Mouse (Mus musculus): ENCODE measurements around the gene Coa4. TPM values are rescaled to one million over a fixed set of nuclear protein-coding genes. Genes with fewer than 3 reads are reported as not detected.

The Coa4 gene
- polyA plus RNA-seq (2015; fragmentation: Nextera tagmentation; extraction: Ambion mirVana) = 17.0 TPM in 2 replicates

- H3K36me3 ChIP-seq (ENCODE audit: poor library complexity, severe bottlenecking) = peaks cover 15% of the 10 kb centered on the region
- H3K27ac ChIP-seq = peak within 1 kb of the TSS; percentile 87
- no peaks in the 10 kb centered on the region for H3K27me3 ChIP-seq
- H3K9me3 ChIP-seq (replicated peaks) = no peaks in the 10 kb centered on the region
- H3K4me2 ChIP-seq = peak within 1 kb of the TSS; percentile 67
- ATAC-seq = peak; percentile 100
- H3K9ac ChIP-seq = peak within 1 kb of the TSS; percentile 83
- H3K4me3 ChIP-seq = peak within 1 kb of the TSS; percentile 71
- H3K4me1 ChIP-seq = peaks cover 11% of the 10 kb centered on the region
- WGBS = under 1% methylated on average over 33 of the region's 33 CpGs
Observed at GRCm38 (mm10) chr7:100536804-100537518, at the start of gene Coa4. Gene Coa4 (plus strand): TSS chr7:100537071.

GRCm38 (mm10) chr7:100487301-100487700, 49.6 kb upstream of the Coa4 start:
- H3K27ac ChIP-seq = no peak overlapping the region
- no peak for ATAC-seq
- no peak overlapping the region for H3K9ac ChIP-seq
- no peaks in the 10 kb centered on the region for H3K36me3 ChIP-seq (ENCODE audit: poor library complexity, severe bottlenecking)
- peaks cover 2% of the 10 kb centered on the region; the same call in 1 of the 2 replicates for H3K27me3 ChIP-seq
- H3K9me3 ChIP-seq (replicated peaks) = no peaks in the 10 kb centered on the region
- H3K4me2 ChIP-seq = no peak overlapping the region
- no peak overlapping the region for H3K4me3 ChIP-seq
- peaks cover 11% of the 10 kb centered on the region for H3K4me1 ChIP-seq
- WGBS = 85% methylated on average over 2 of the region's 2 CpGs

DNA sequence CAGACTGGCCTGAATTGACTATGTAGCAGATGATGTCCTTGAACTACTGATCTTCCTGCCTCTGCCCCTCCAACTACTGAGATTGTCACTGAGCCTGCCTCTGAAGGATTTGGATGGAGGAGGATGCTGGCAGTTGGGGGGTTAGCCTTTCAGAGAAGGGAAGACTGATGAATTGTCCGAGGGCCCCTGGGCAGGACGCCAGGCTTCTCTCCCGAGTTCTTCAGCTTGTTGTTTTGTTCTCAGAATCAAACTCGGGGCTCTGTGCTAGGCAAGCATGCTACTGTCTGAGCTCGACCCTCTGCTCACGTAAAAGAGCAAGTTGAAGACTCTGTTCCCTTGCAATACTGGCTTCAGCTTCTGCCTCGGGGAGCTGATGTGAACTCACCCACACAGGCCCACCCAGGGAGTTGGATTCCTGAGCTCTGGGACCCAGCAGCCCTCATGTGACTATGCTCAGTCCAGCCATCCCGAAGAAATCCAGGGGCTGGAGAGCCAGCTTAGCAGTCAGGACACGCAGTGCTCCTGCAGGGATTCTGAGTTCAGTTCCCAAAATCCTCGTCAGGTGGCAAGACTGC, 48.3 kb upstream of the Coa4 start:
- peak overlapping the region; percentile 27 for H3K27ac ChIP-seq
- no peaks in the 10 kb centered on the region for H3K36me3 ChIP-seq (ENCODE audit: poor library complexity, severe bottlenecking)
- no peak overlapping the region for H3K9ac ChIP-seq
- no peak overlapping the region for H3K4me3 ChIP-seq
- peaks cover 23% of the 10 kb centered on the region for H3K4me1 ChIP-seq
- peaks cover 9% of the 10 kb centered on the region; the same call in 1 of the 2 replicates for H3K27me3 ChIP-seq
- H3K4me2 ChIP-seq = no peak overlapping the region; the same call in 1 of the 2 replicates
- peak; percentile 52 for ATAC-seq
- WGBS = 13% methylated on average over 10 of the region's 10 CpGs
- H3K9me3 ChIP-seq (replicated peaks) = no peaks in the 10 kb centered on the region

GRCm38 (mm10) chr7:100492391-100493116, 44.3 kb upstream of the Coa4 start:
- Histone ChIP-seq H3K27me3 (peaks cover 9% of the 10 kb centered on the region; the same call in 1 of the 2 replicates), H3K36me3 (ENCODE audit: poor library complexity, severe bottlenecking) (no peaks in the 10 kb centered on the region; the same call in 1 of the 2 replicates), H3K4me1 (peaks cover 44% of the 10 kb centered on the region), H3K27ac (no peak overlapping the region), H3K9ac (peak overlapping the region; percentile 56), H3K4me3 (peak overlapping the region; percentile 38), H3K9me3 (replicated peaks) (no peaks in the 10 kb centered on the region), H3K4me2 (peak overlapping the region; percentile 66)
- WGBS = 2% methylated on average over 36 of the region's 36 CpGs
- ATAC-seq = peak; percentile 1; the same call in 1 of the 2 replicates

DNA sequence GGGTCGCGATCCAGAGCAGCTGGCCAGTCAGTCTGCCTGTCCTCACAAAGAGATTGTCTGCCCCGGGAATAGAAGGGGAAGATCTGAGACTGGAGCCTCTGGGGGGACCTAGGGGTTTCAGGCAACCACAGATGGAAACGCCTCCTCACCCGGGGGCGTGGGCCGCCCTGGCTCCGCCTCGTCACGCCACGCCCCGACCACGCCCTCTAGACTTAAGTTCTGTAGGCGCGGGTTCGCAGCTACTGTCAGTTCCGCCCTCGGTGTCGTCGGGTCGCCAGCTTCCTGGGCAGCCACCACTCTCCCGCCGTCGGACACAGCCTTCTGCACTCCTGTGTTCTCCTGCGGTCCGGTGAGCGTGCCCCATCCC, 43.8 kb upstream of the Coa4 start, which contains the start of gene Ucp2:
TSS of gene Ucp2 (plus strand) at position 221 of the 367 bp plus-strand sequence.
- no peaks in the 10 kb centered on the region for H3K9me3 ChIP-seq (replicated peaks)
- peak within 1 kb of the TSS; percentile 56 for H3K9ac ChIP-seq
- H3K36me3 ChIP-seq (ENCODE audit: poor library complexity, severe bottlenecking) = peaks cover 3% of the 10 kb centered on the region; the same call in 1 of the 2 replicates
- peaks cover 9% of the 10 kb centered on the region; the same call in 1 of the 2 replicates for H3K27me3 ChIP-seq
- WGBS = 2% methylated on average over 27 of the region's 27 CpGs
- peak; percentile 34; the same call in 1 of the 2 replicates for ATAC-seq
- H3K4me3 ChIP-seq = peak within 1 kb of the TSS; percentile 38
- H3K27ac ChIP-seq = no peak within 1 kb of the TSS
- peak within 1 kb of the TSS; percentile 66 for H3K4me2 ChIP-seq
- peaks cover 44% of the 10 kb centered on the region for H3K4me1 ChIP-seq

GRCm38 (mm10) chr7:100493484-100494414, 43.1 kb upstream of the Coa4 start:
- peaks cover 9% of the 10 kb centered on the region; the same call in 1 of the 2 replicates for H3K27me3 ChIP-seq
- H3K4me2 ChIP-seq = peak overlapping the region; percentile 66
- WGBS = 43% methylated on average over 19 of the region's 19 CpGs
- H3K4me3 ChIP-seq = peak overlapping the region; percentile 38
- H3K36me3 ChIP-seq (ENCODE audit: poor library complexity, severe bottlenecking) = peaks cover 4% of the 10 kb centered on the region; the same call in 1 of the 2 replicates
- H3K27ac ChIP-seq = no peak overlapping the region
- peaks cover 38% of the 10 kb centered on the region for H3K4me1 ChIP-seq
- no peaks in the 10 kb centered on the region for H3K9me3 ChIP-seq (replicated peaks)
- ATAC-seq = peak; percentile 6; the same call in 1 of the 2 replicates
- H3K9ac ChIP-seq = peak overlapping the region; percentile 56; the same call in 1 of the 2 replicates

DNA sequence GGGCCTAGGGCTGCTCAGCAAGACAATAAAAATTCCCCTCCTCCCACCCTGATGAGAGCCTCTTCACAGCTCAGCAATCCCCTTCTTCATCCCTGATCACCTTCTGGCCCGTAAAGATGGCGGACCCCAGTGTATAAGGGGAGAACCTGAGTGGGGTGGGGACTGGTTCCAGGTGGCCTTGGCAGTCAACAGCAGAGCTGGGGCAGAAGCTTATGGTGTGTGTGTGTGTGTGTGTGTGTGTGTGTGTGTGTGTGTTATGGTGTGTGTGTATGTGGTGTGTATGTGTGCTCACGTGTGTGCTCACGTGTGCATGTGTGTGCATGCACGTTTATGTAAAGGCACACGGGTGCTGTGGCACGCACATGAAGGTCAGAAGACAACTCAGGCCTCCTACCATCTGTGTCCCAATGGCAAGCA, 42.4 kb upstream of the Coa4 start:
- no peak overlapping the region for H3K27ac ChIP-seq
- WGBS = 92% methylated on average over 7 of the region's 7 CpGs
- no peak for ATAC-seq

GRCm38 (mm10) chr7:100495042-100495441, 41.8 kb upstream of the Coa4 start:
- ATAC-seq = no peak; the same call in none of the 2 replicates
- Histone ChIP-seq H3K9ac (0 out of 2 replicates have a peak overlapping the region, but pooled peaks have one; percentile 17), H3K27me3 (peaks cover 9% of the 10 kb centered on the region; the same call in 1 of the 2 replicates), H3K4me3 (no peak overlapping the region), H3K36me3 (ENCODE audit: poor library complexity, severe bottlenecking) (peaks cover 4% of the 10 kb centered on the region; the same call in 1 of the 2 replicates), H3K27ac (peak overlapping the region; percentile 45), H3K9me3 (replicated peaks) (no peaks in the 10 kb centered on the region), H3K4me1 (peaks cover 34% of the 10 kb centered on the region), H3K4me2 (peak overlapping the region; percentile 32)
- 44% methylated on average over 8 of the region's 8 CpGs for WGBS

More for the DNA sequence above, 42.4 kb upstream of the Coa4 start:
- Histone ChIP-seq H3K27me3 (peaks cover 9% of the 10 kb centered on the region; the same call in 1 of the 2 replicates), H3K4me1 (peaks cover 34% of the 10 kb centered on the region), H3K4me3 (peak overlapping the region; percentile 38; the same call in 1 of the 2 replicates), H3K4me2 (peak overlapping the region; percentile 66), H3K9me3 (replicated peaks) (no peaks in the 10 kb centered on the region), H3K9ac (no peak overlapping the region), H3K36me3 (ENCODE audit: poor library complexity, severe bottlenecking) (peaks cover 4% of the 10 kb centered on the region; the same call in 1 of the 2 replicates)

DNA sequence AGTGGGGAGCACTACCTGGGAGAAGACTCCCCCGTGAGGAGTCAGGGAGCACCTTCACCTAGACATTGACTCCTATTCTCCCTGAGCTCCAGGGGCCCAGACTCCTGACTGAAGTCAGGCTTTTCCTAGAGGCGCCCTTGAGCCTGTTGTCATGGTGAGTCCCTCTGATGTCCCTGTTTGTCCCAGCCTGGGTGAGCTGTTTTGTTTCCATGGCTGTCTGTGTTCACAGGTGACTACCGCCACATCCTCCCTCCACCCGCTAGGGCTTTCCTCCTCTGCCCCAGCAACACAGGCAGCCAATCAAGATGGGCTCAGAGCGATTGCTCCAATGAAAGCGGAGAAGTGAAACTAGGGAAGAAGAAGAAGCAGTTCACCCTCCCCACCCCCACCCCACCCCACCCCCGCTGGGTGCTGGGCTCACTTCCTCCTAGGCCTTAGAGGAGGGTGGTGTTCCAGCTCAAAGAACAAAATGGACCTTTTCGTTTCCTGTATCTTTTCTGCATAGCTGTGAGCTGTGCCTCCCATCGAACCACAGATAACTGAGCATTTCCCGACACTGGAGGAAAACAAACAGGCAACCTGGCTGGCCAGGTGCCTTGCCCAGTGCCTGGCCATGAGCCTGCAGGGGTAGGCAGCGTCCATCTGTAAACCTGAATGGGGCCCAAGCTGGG, 41.2 kb upstream of the Coa4 start:
- ATAC-seq = peak; percentile 80
- peaks cover 34% of the 10 kb centered on the region for H3K4me1 ChIP-seq
- 30% methylated on average over 11 of the region's 11 CpGs for WGBS
- peak overlapping the region; percentile 32 for H3K4me2 ChIP-seq
- H3K9me3 ChIP-seq (replicated peaks) = no peaks in the 10 kb centered on the region
- peaks cover 4% of the 10 kb centered on the region; the same call in 1 of the 2 replicates for H3K36me3 ChIP-seq (ENCODE audit: poor library complexity, severe bottlenecking)
- H3K9ac ChIP-seq = 0 out of 2 replicates have a peak overlapping the region, but pooled peaks have one; percentile 17
- no peak overlapping the region for H3K4me3 ChIP-seq
- H3K27ac ChIP-seq = peak overlapping the region; percentile 58
- H3K27me3 ChIP-seq = peaks cover 9% of the 10 kb centered on the region; the same call in 1 of the 2 replicates

- no peaks in the 10 kb centered on the region for H3K9me3 ChIP-seq (replicated peaks)
- H3K4me2 ChIP-seq = peak overlapping the region; percentile 19; the same call in 1 of the 2 replicates
- peak overlapping the region; percentile 58; the same call in 1 of the 2 replicates for H3K27ac ChIP-seq
- ATAC-seq = no peak
- H3K9ac ChIP-seq = no peak overlapping the region
- peaks cover 4% of the 10 kb centered on the region; the same call in 1 of the 2 replicates for H3K36me3 ChIP-seq (ENCODE audit: poor library complexity, severe bottlenecking)
- WGBS = 87% methylated on average over 6 of the region's 6 CpGs
- peaks cover 34% of the 10 kb centered on the region for H3K4me1 ChIP-seq
- H3K4me3 ChIP-seq = no peak overlapping the region
- peaks cover 9% of the 10 kb centered on the region; the same call in 1 of the 2 replicates for H3K27me3 ChIP-seq
Observed at GRCm38 (mm10) chr7:100496371-100496770, 40.5 kb upstream of the Coa4 start.
